12 mouse cellular contexts compared by ENCODE assay signal in the genomic region with DNA sequence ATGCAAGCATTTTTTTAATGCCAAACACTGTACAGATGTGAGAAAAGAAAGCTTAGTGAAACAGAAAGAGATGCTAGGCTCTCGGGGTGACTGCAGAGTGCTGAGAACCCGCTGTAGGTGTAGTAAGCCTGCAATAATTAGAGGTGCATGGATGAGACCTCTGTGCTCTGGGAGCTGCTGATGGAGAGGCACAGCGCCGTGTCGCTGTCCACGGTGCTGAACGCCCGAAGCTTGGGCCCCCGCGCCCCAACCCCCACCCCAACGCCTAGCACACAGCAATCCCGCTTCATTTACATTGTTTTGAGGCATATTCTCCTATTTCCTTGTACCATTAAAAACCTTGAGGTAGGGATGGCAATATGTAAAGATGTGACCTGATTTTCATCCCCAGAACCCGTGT. TPM values are rescaled to one million over a fixed set of nuclear protein-coding genes. Genes with fewer than 3 reads are reported as not detected.
DNase-seq lines count a peak whose midpoint lies in the region; ATAC-seq and TF ChIP-seq lines count a peak whose summit lies in the region.
"Had no signal": no experiment of that assay in that cellular context is flagged by ENCODE, and none has a peak within 500 bp of the region (broad histone marks: within the 10 kb centered on the region; RNA-seq: fewer than 3 reads in every experiment).

No protein-coding gene starts in this region.

- peak; percentile 24 for DNase-seq in forebrain, embryonic 10.5 days (ENCODE audit: extremely low spot score, low spot score)
- peak; percentile 76 for DNase-seq in lung, embryonic 14.5 days
- no peak for DNase-seq in lung, postnatal 25 days (ENCODE audit: low spot score)
- peak; percentile 56 for DNase-seq in adrenal gland, postnatal 25 days
- peak; percentile 54 for DNase-seq in liver, embryonic 11.5 days (ENCODE audit: low spot score)
- no peak for DNase-seq in right cerebral cortex, postnatal 25 days
- DNase-seq: lung, postnatal 10 days had no signal

- H3K9me3 ChIP-seq in forebrain, embryonic 10.5 days = no peaks in the 10 kb centered on the region
- H3K9me3 ChIP-seq in forebrain, embryonic 15.5 days = no peaks in the 10 kb centered on the region
- H3K9me3 ChIP-seq in lung, embryonic 14.5 days (ENCODE audit: low read depth, low read length) = no peaks in the 10 kb centered on the region
- H3K9me3 ChIP-seq in liver, embryonic 11.5 days (ENCODE audit: control insufficient read depth, low read length) = no peaks in the 10 kb centered on the region
- H3K9me3 ChIP-seq: embryonic facial prominence, embryonic 15.5 days had no signal

- H3K4me1 ChIP-seq in forebrain, embryonic 10.5 days = peaks cover 16% of the 10 kb centered on the region
- H3K4me1 ChIP-seq in forebrain, embryonic 15.5 days = peaks cover 22% of the 10 kb centered on the region
- no peaks in the 10 kb centered on the region for H3K4me1 ChIP-seq in lung, embryonic 14.5 days (ENCODE audit: insufficient read depth)
- 0 out of 2 replicates have a peak, but pooled peaks cover 3% of the 10 kb centered on the region for H3K4me1 ChIP-seq in liver, embryonic 11.5 days (replicated peaks; ENCODE audit: control insufficient read depth, insufficient read depth, low read length)

- TF ChIP-seq CTCF in lung, embryonic 14.5 days (IDR thresholded peaks at IDR 0.05; ENCODE audit: low read depth) = no peak

- H3K36me3 ChIP-seq in forebrain, embryonic 10.5 days (replicated peaks) = no peaks in the 10 kb centered on the region
- H3K36me3 ChIP-seq in forebrain, embryonic 15.5 days = no peaks in the 10 kb centered on the region
- H3K36me3 ChIP-seq in lung, embryonic 14.5 days (ENCODE audit: insufficient read depth) = no peaks in the 10 kb centered on the region
- no peaks in the 10 kb centered on the region for H3K36me3 ChIP-seq in liver, embryonic 11.5 days (ENCODE audit: control insufficient read depth, insufficient read depth, low read length)
- H3K36me3 ChIP-seq: embryonic facial prominence, embryonic 15.5 days had no signal

- ATAC-seq in forebrain, embryonic 15.5 days (replicated peaks) = no peak
- no peak for ATAC-seq in lung, embryonic 14.5 days (ENCODE audit: insufficient read depth)
- no peak for ATAC-seq in liver, embryonic 11.5 days (replicated peaks; ENCODE audit: low FRiP score)
- ATAC-seq in megakaryocyte, adult 5-6 weeks (ENCODE audit: poor library complexity, severe bottlenecking) = no peak

- H3K27me3 ChIP-seq in forebrain, embryonic 10.5 days (ENCODE audit: poor library complexity, severe bottlenecking) = peaks cover 45% of the 10 kb centered on the region
- peaks cover 5% of the 10 kb centered on the region; the same call in 1 of the 2 replicates for H3K27me3 ChIP-seq in forebrain, embryonic 15.5 days
- H3K27me3 ChIP-seq in lung, embryonic 14.5 days (ENCODE audit: insufficient read depth, low read length) = peaks cover 24% of the 10 kb centered on the region
- H3K27me3 ChIP-seq in liver, embryonic 11.5 days (replicated peaks; ENCODE audit: control insufficient read depth, insufficient read depth, low read length) = peaks cover 30% of the 10 kb centered on the region

- WGBS in forebrain, embryonic 10.5 days = 8% methylated on average over 13 of the region's 13 CpGs
- 4% methylated on average over 13 of the region's 13 CpGs for WGBS in forebrain, embryonic 15.5 days
- 5% methylated on average over 13 of the region's 13 CpGs for WGBS in lung, embryonic 14.5 days
- 7% methylated on average over 13 of the region's 13 CpGs for WGBS in liver, embryonic 11.5 days

- no peak overlapping the region for H3K9ac ChIP-seq in forebrain, embryonic 15.5 days (replicated peaks)
- no peak overlapping the region for H3K9ac ChIP-seq in lung, embryonic 14.5 days
- no peak overlapping the region for H3K9ac ChIP-seq in liver, embryonic 11.5 days (ENCODE audit: low read depth, low read length)
- H3K9ac ChIP-seq: embryonic facial prominence, embryonic 15.5 days had no signal

- no peak overlapping the region for H3K4me3 ChIP-seq in forebrain, embryonic 10.5 days
- no peak overlapping the region for H3K4me3 ChIP-seq in forebrain, embryonic 15.5 days
- no peak overlapping the region for H3K4me3 ChIP-seq in lung, embryonic 14.5 days (ENCODE audit: low read depth, low read length)
- no peak overlapping the region for H3K4me3 ChIP-seq in liver, embryonic 11.5 days (ENCODE audit: low read depth, low read length)
- H3K4me3 ChIP-seq: embryonic facial prominence, embryonic 15.5 days had no signal

- no peak overlapping the region for H3K27ac ChIP-seq in forebrain, embryonic 10.5 days
- no peak overlapping the region for H3K27ac ChIP-seq in forebrain, embryonic 15.5 days (replicated peaks)
- H3K27ac ChIP-seq in lung, embryonic 14.5 days (ENCODE audit: low read depth) = no peak overlapping the region
- no peak overlapping the region for H3K27ac ChIP-seq in liver, embryonic 11.5 days (ENCODE audit: low read depth, low read length)
- H3K27ac ChIP-seq: embryonic facial prominence, embryonic 15.5 days had no signal

- H3K4me2 ChIP-seq in forebrain, embryonic 15.5 days (replicated peaks) = no peak overlapping the region
- H3K4me2 ChIP-seq in lung, embryonic 14.5 days = no peak overlapping the region
- no peak overlapping the region for H3K4me2 ChIP-seq in liver, embryonic 11.5 days
- H3K4me2 ChIP-seq: embryonic facial prominence, embryonic 15.5 days had no signal

RNA-seq across cellular contexts. Expression of a gene that starts 3.3 kb away (rescaled TPM):
- 9.3 and 10.6 TPM in 2 replicates for polyA plus RNA-seq in forebrain, embryonic 10.5 days (2016; fragmentation: Nextera tagmentation; extraction: Ambion mirVana)
- polyA plus RNA-seq in forebrain, embryonic 15.5 days (2015; fragmentation: Nextera tagmentation; extraction: Ambion mirVana) = 76.7 and 76.8 TPM in 2 replicates
- 0.62 and 0.75 TPM in 2 replicates for polyA plus RNA-seq in lung, embryonic 14.5 days (2014; fragmentation: Nextera tagmentation; extraction: Ambion mirVana)
- total RNA-seq in adrenal gland, postnatal 25 days (2021) = 3.0 and 4.1 TPM in 2 replicates
- 0.81 and 0.88 TPM in 2 replicates for polyA plus RNA-seq in liver, embryonic 11.5 days (2014; fragmentation: Nextera tagmentation; extraction: Ambion mirVana)
- not detected in 2 replicates for total RNA-seq in megakaryocyte, adult 5-6 weeks (2015)
- not detected in 2 replicates for total RNA-seq in megakaryocyte, adult 5-6 weeks (2017)

RNA-seq across cellular contexts. Expression of a gene that starts 14.1 kb away (rescaled TPM):
- polyA plus RNA-seq in forebrain, embryonic 10.5 days (2016; fragmentation: Nextera tagmentation; extraction: Ambion mirVana) = not detected in 2 replicates
- polyA plus RNA-seq in forebrain, embryonic 15.5 days (2015; fragmentation: Nextera tagmentation; extraction: Ambion mirVana) = not detected in 2 replicates
- polyA plus RNA-seq in lung, embryonic 14.5 days (2014; fragmentation: Nextera tagmentation; extraction: Ambion mirVana) = not detected in 2 replicates
- not detected in 2 replicates for total RNA-seq in adrenal gland, postnatal 25 days (2021)
- polyA plus RNA-seq in liver, embryonic 11.5 days (2014; fragmentation: Nextera tagmentation; extraction: Ambion mirVana) = not detected in 2 replicates
- not detected in 2 replicates for total RNA-seq in megakaryocyte, adult 5-6 weeks (2015)
- not detected in 2 replicates for total RNA-seq in megakaryocyte, adult 5-6 weeks (2017)
- total RNA-seq: heart, adult 18-20 months; layer of hippocampus, adult 18-20 months had no signal
- polyA plus RNA-seq: embryonic facial prominence, embryonic 15.5 days had no signal

RNA-seq across cellular contexts. Expression of a gene that starts 43.7 kb away (rescaled TPM):
- polyA plus RNA-seq in forebrain, embryonic 10.5 days (2016; fragmentation: Nextera tagmentation; extraction: Ambion mirVana) = 0.19 and 0.23 TPM in 2 replicates
- 3.7 and 4.3 TPM in 2 replicates for polyA plus RNA-seq in forebrain, embryonic 15.5 days (2015; fragmentation: Nextera tagmentation; extraction: Ambion mirVana)
- 0.33 and 0.77 TPM in 2 replicates for polyA plus RNA-seq in lung, embryonic 14.5 days (2014; fragmentation: Nextera tagmentation; extraction: Ambion mirVana)
- total RNA-seq in adrenal gland, postnatal 25 days (2021) = 0.21 TPM in 1 of 2 replicates, not detected in the other
- polyA plus RNA-seq in liver, embryonic 11.5 days (2014; fragmentation: Nextera tagmentation; extraction: Ambion mirVana) = not detected in 2 replicates
- total RNA-seq in megakaryocyte, adult 5-6 weeks (2015) = not detected in 2 replicates
- not detected in 2 replicates for total RNA-seq in megakaryocyte, adult 5-6 weeks (2017)

RNA-seq across cellular contexts. Expression of a gene that starts 58.7 kb away (rescaled TPM):
- 1.5 and 1.8 TPM in 2 replicates for polyA plus RNA-seq in forebrain, embryonic 10.5 days (2016; fragmentation: Nextera tagmentation; extraction: Ambion mirVana)
- polyA plus RNA-seq in forebrain, embryonic 15.5 days (2015; fragmentation: Nextera tagmentation; extraction: Ambion mirVana) = 3.4 and 4.0 TPM in 2 replicates
- 0.41 TPM in 1 of 2 replicates, not detected in the other for polyA plus RNA-seq in lung, embryonic 14.5 days (2014; fragmentation: Nextera tagmentation; extraction: Ambion mirVana)
- 33.6 and 34.6 TPM in 2 replicates for total RNA-seq in adrenal gland, postnatal 25 days (2021)
- 1.4 and 2.3 TPM in 2 replicates for polyA plus RNA-seq in liver, embryonic 11.5 days (2014; fragmentation: Nextera tagmentation; extraction: Ambion mirVana)
- total RNA-seq in megakaryocyte, adult 5-6 weeks (2015) = not detected in 2 replicates
- total RNA-seq in megakaryocyte, adult 5-6 weeks (2017) = not detected in 2 replicates

Comparison
In these comparisons a context has a peak if more than half of its experiments do, and no peak if none do; other contexts are left out.
1. DNase-seq: peak in forebrain, embryonic 10.5 days (single experiment), lung, embryonic 14.5 days (single experiment), adrenal gland, postnatal 25 days (single experiment) and liver, embryonic 11.5 days (single experiment); none in lung, postnatal 25 days (single experiment) and right cerebral cortex, postnatal 25 days (single experiment).